Mouse (Mus musculus): ENCODE measurements at regions not wholly inside any gene's neighbourhood (a gene's known extent, or its start where the extent isn't known, plus 50 kb on each side); places are given as distances from the start of the nearest gene placed in this dataset.
"Not testable (repeated sequence)": the region's sequence is repeated elsewhere in the genome, so short reads cannot be mapped to it uniquely, and the experiment has no call there.

- H3K79me2 ChIP-seq (ENCODE audit: control insufficient read depth, insufficient read depth, low read length): no peaks in the 10 kb centered on the region
- H3K4me3 ChIP-seq (ENCODE audit: insufficient read depth, low read depth, low read length): no peak overlapping the region
- no peak for DNase-seq (ENCODE audit: extremely low read depth, low read depth, low spot score)
- H3K27ac ChIP-seq (replicated peaks; ENCODE audit: insufficient read depth, low read depth, low read length): no peak overlapping the region
- no peak overlapping the region for H3K9ac ChIP-seq (ENCODE audit: low read depth, low read length)
- no peak for TF ChIP-seq CTCF (IDR thresholded peaks at IDR 0.05; ENCODE audit: low read depth, low read length)
- no peak for TF ChIP-seq POLR2A (IDR thresholded peaks at IDR 0.05; ENCODE audit: extremely low read depth, insufficient read depth, low read length)
- WGBS: 85% methylated on average over 6 of the region's 6 CpGs
- H3K4me1 ChIP-seq (ENCODE audit: control insufficient read depth, insufficient read depth, low read length): no peaks in the 10 kb centered on the region
- no peaks in the 10 kb centered on the region for H3K36me3 ChIP-seq (ENCODE audit: control insufficient read depth, insufficient read depth, low read length)
- no peaks in the 10 kb centered on the region for H3K27me3 ChIP-seq (ENCODE audit: control insufficient read depth, insufficient read depth, low read length)
Observed at GRCm38 (mm10) chr7:82098136-82098535, 75.5 kb upstream of the Sh3gl3 start.

- DNase-seq (ENCODE audit: extremely low read depth, low read depth, low spot score): no peak
- Histone ChIP-seq H3K27me3 (ENCODE audit: control insufficient read depth, insufficient read depth, low read length) (no peaks in the 10 kb centered on the region), H3K27ac (replicated peaks; ENCODE audit: insufficient read depth, low read depth, low read length) (no peak overlapping the region), H3K4me3 (ENCODE audit: insufficient read depth, low read depth, low read length) (no peak overlapping the region), H3K4me1 (ENCODE audit: control insufficient read depth, insufficient read depth, low read length) (no peaks in the 10 kb centered on the region), H3K36me3 (ENCODE audit: control insufficient read depth, insufficient read depth, low read length) (no peaks in the 10 kb centered on the region), H3K79me2 (ENCODE audit: control insufficient read depth, insufficient read depth, low read length) (no peaks in the 10 kb centered on the region), H3K9ac (ENCODE audit: low read depth, low read length) (no peak overlapping the region)
- WGBS: 97% methylated on average over 2 of the region's 2 CpGs
- no peak for TF ChIP-seq CTCF (IDR thresholded peaks at IDR 0.05; ENCODE audit: low read depth, low read length)
- no peak for TF ChIP-seq POLR2A (IDR thresholded peaks at IDR 0.05; ENCODE audit: extremely low read depth, insufficient read depth, low read length)
Observed at GRCm38 (mm10) chr7:82101314-82101713, 72.3 kb upstream of the Sh3gl3 start.

- TF ChIP-seq CTCF (IDR thresholded peaks at IDR 0.05; ENCODE audit: low read depth, low read length) (no peak), POLR2A (IDR thresholded peaks at IDR 0.05; ENCODE audit: extremely low read depth, insufficient read depth, low read length) (no peak)
- no peak overlapping the region for H3K27ac ChIP-seq (replicated peaks; ENCODE audit: insufficient read depth, low read depth, low read length)
Observed at GRCm38 (mm10) chr7:82105631-82106030, 68.0 kb upstream of the Sh3gl3 start.

GRCm38 (mm10) chr7:82109141-82109540, 64.5 kb upstream of the Sh3gl3 start:
- not testable (repeated sequence) for H3K9ac ChIP-seq (ENCODE audit: low read depth, low read length); H3K27me3 ChIP-seq (ENCODE audit: control insufficient read depth, insufficient read depth, low read length); H3K79me2 ChIP-seq (ENCODE audit: control insufficient read depth, insufficient read depth, low read length); H3K27ac ChIP-seq (replicated peaks; ENCODE audit: insufficient read depth, low read depth, low read length); H3K36me3 ChIP-seq (ENCODE audit: control insufficient read depth, insufficient read depth, low read length); DNase-seq (ENCODE audit: extremely low read depth, low read depth, low spot score); H3K4me3 ChIP-seq (ENCODE audit: insufficient read depth, low read depth, low read length); H3K4me1 ChIP-seq (ENCODE audit: control insufficient read depth, insufficient read depth, low read length)

More at GRCm38 (mm10) chr7:82105631-82106030, 68.0 kb upstream of the Sh3gl3 start:
- no peak for DNase-seq (ENCODE audit: extremely low read depth, low read depth, low spot score)
- no peaks in the 10 kb centered on the region for H3K79me2 ChIP-seq (ENCODE audit: control insufficient read depth, insufficient read depth, low read length)
- no peak overlapping the region for H3K4me3 ChIP-seq (ENCODE audit: insufficient read depth, low read depth, low read length)
- H3K36me3 ChIP-seq (ENCODE audit: control insufficient read depth, insufficient read depth, low read length): no peaks in the 10 kb centered on the region
- WGBS: 82% methylated on average over 5 of the region's 5 CpGs
- H3K9ac ChIP-seq (ENCODE audit: low read depth, low read length): no peak overlapping the region
- H3K27me3 ChIP-seq (ENCODE audit: control insufficient read depth, insufficient read depth, low read length): no peaks in the 10 kb centered on the region
- no peaks in the 10 kb centered on the region for H3K4me1 ChIP-seq (ENCODE audit: control insufficient read depth, insufficient read depth, low read length)

- Histone ChIP-seq H3K4me3 (ENCODE audit: insufficient read depth, low read depth, low read length) (no peak overlapping the region), H3K27ac (replicated peaks; ENCODE audit: insufficient read depth, low read depth, low read length) (no peak overlapping the region), H3K27me3 (ENCODE audit: control insufficient read depth, insufficient read depth, low read length) (no peaks in the 10 kb centered on the region), H3K79me2 (ENCODE audit: control insufficient read depth, insufficient read depth, low read length) (no peaks in the 10 kb centered on the region), H3K4me1 (ENCODE audit: control insufficient read depth, insufficient read depth, low read length) (no peaks in the 10 kb centered on the region), H3K36me3 (ENCODE audit: control insufficient read depth, insufficient read depth, low read length) (no peaks in the 10 kb centered on the region), H3K9ac (ENCODE audit: low read depth, low read length) (no peak overlapping the region)
- no peak for DNase-seq (ENCODE audit: extremely low read depth, low read depth, low spot score)
- WGBS: 68% methylated on average over 5 of the region's 5 CpGs
- no peak for TF ChIP-seq POLR2A (IDR thresholded peaks at IDR 0.05; ENCODE audit: extremely low read depth, insufficient read depth, low read length)
- no peak for TF ChIP-seq CTCF (IDR thresholded peaks at IDR 0.05; ENCODE audit: low read depth, low read length)
Observed at GRCm38 (mm10) chr7:82109550-82109949, 64.1 kb upstream of the Sh3gl3 start.

- WGBS: 77% methylated on average over 8 of the region's 8 CpGs
Observed at GRCm38 (mm10) chr7:82109977-82110376, 63.7 kb upstream of the Sh3gl3 start.

More at GRCm38 (mm10) chr7:82109977-82110376, 63.7 kb upstream of the Sh3gl3 start:
- no peak for DNase-seq (ENCODE audit: extremely low read depth, low read depth, low spot score)
- no peaks in the 10 kb centered on the region for H3K79me2 ChIP-seq (ENCODE audit: control insufficient read depth, insufficient read depth, low read length)
- no peaks in the 10 kb centered on the region for H3K27me3 ChIP-seq (ENCODE audit: control insufficient read depth, insufficient read depth, low read length)
- no peak overlapping the region for H3K4me3 ChIP-seq (ENCODE audit: insufficient read depth, low read depth, low read length)
- H3K4me1 ChIP-seq (ENCODE audit: control insufficient read depth, insufficient read depth, low read length): no peaks in the 10 kb centered on the region
- no peaks in the 10 kb centered on the region for H3K36me3 ChIP-seq (ENCODE audit: control insufficient read depth, insufficient read depth, low read length)
- H3K9ac ChIP-seq (ENCODE audit: low read depth, low read length): no peak overlapping the region
- TF ChIP-seq CTCF (IDR thresholded peaks at IDR 0.05; ENCODE audit: low read depth, low read length) (no peak), POLR2A (IDR thresholded peaks at IDR 0.05; ENCODE audit: extremely low read depth, insufficient read depth, low read length) (no peak)
- no peak overlapping the region for H3K27ac ChIP-seq (replicated peaks; ENCODE audit: insufficient read depth, low read depth, low read length)
